Mouse (Mus musculus): ENCODE data around the gene Naalad2. TPM values are rescaled to one million over a fixed set of nuclear protein-coding genes. Genes with fewer than 3 reads are reported as not detected.

Gene Naalad2
- polyA plus RNA-seq, 2 experiments: 0.21 to 0.50 TPM

DNA sequence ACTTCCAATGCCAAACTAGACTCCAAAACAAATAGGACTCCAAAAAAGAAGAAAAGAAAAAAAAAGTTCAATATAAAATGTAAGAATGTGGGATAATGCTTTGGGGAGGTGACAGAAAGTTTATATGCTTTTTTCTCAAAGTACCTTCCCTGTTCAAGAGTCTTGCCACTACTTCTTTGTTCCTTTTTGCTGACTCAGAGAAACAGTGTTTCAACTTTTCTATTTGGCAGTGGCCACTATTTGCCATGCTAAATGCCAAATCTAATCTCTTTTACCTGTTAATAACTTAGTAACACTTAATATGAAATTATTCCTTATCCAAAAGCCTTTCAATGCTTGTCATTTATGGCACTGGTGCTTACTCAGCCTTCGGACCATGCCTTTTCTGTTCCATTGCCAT lies 126.9 kb downstream of the Naalad2 start:
- no peak for DNase-seq (ENCODE audit: low read depth in 3 of 3, low spot score in 3 of 3)
- Histone ChIP-seq H3K9ac (replicated peaks) (no peak overlapping the region), H3K4me2 (ENCODE audit: low read depth) (no peak overlapping the region), H3K4me1 (replicated peaks; ENCODE audit: control insufficient read depth in 2 of 2, insufficient read depth in 2 of 2, low read length in 1 of 2) (no peaks in the 10 kb centered on the region), H3K27ac (no peak overlapping the region), H3K36me3 (replicated peaks; ENCODE audit: control insufficient read depth, insufficient read depth, low read depth) (no peaks in the 10 kb centered on the region), H3K9me3 (ENCODE audit: control insufficient read depth, low read length) (no peaks in the 10 kb centered on the region), H3K27me3 (ENCODE audit: control insufficient read depth, insufficient read depth, low read length) (no peaks in the 10 kb centered on the region), H3K4me3 (ENCODE audit: insufficient read depth in 1 of 2, low read depth in 2 of 2, low read length in 2 of 2) (no peak overlapping the region)
- no peak for ATAC-seq (ENCODE audit: insufficient read depth)
- TF ChIP-seq EP300 (IDR thresholded peaks at IDR 0.05; ENCODE audit: low read depth): no peak
- no peak for TF ChIP-seq CTCF (IDR thresholded peaks at IDR 0.05; ENCODE audit: low read depth)
- WGBS (ENCODE audit: insufficient replicate concordance): 74% methylated on average over 1 of the region's 1 CpGs

Other genes with a start within 250 kb of the Naalad2 start
- 14.2 and 15.6 TPM in 2 replicates for gene Chordc1, start 110.9 kb downstream of the Naalad2 start, polyA plus RNA-seq (2012; rRNA removed)
- 35.0 and 37.2 TPM in 2 replicates for gene Chordc1, start 110.9 kb downstream of the Naalad2 start, polyA plus RNA-seq (2014; fragmentation: Nextera tagmentation; extraction: Ambion mirVana)
- not detected in 2 replicates for gene Ubtfl1, start 1.4 kb upstream of the Naalad2 start, polyA plus RNA-seq (2012; rRNA removed)
- not detected in 2 replicates for gene Ubtfl1, start 1.4 kb upstream of the Naalad2 start, polyA plus RNA-seq (2014; fragmentation: Nextera tagmentation; extraction: Ambion mirVana)
- gene Mbd3l2, start 27.7 kb upstream of the Naalad2 start, polyA plus RNA-seq (2012; rRNA removed): not detected in 2 replicates
- gene Mbd3l2, start 27.7 kb upstream of the Naalad2 start, polyA plus RNA-seq (2014; fragmentation: Nextera tagmentation; extraction: Ambion mirVana): not detected in 2 replicates
- 0.15 and 0.26 TPM in 2 replicates for gene Zfp558, start 75.3 kb upstream of the Naalad2 start, polyA plus RNA-seq (2012; rRNA removed)
- 0.10 and 0.37 TPM in 2 replicates for gene Zfp558, start 75.3 kb upstream of the Naalad2 start, polyA plus RNA-seq (2014; fragmentation: Nextera tagmentation; extraction: Ambion mirVana)
- gene Mbd3l1, start 75.4 kb upstream of the Naalad2 start, polyA plus RNA-seq (2012; rRNA removed): not detected in 2 replicates
- not detected in 2 replicates for gene Mbd3l1, start 75.4 kb upstream of the Naalad2 start, polyA plus RNA-seq (2014; fragmentation: Nextera tagmentation; extraction: Ambion mirVana)